In the genomic region with DNA sequence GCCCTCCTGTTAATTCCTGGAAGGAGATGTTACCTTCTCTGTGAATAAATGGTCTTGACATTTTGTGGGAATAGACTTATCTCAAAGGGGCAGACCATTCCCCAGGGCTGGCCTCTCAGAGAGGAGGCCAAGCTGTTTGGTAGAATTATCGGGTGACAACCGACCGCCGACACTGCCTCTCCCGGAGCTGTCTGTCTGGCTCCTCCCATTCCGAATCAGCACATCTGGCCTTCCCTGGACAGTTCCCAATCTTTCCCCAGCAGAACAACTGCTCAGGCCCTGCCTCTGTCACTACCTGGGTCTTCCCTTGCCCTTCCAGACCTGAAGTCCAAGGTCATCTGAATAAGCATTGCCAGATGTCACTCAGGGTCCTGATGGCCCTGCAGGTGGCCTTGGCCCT, we compare ENCODE assay signal across 15 mouse cellular contexts.
"Had no signal": no experiment of that assay in that cellular context is flagged by ENCODE, and none has a peak within 500 bp of the region (broad histone marks: within the 10 kb centered on the region; RNA-seq: fewer than 3 reads in every experiment).

No protein-coding gene starts in this region.

- H3K9ac ChIP-seq: limb, embryonic 13.5 days; midbrain, embryonic 12.5 days; neural tube, embryonic 13.5 days had no signal

- H3K36me3 ChIP-seq: limb, embryonic 13.5 days; midbrain, embryonic 12.5 days; neural tube, embryonic 13.5 days had no signal

- H3K9me3 ChIP-seq: limb, embryonic 13.5 days; midbrain, embryonic 12.5 days; neural tube, embryonic 13.5 days had no signal

- H3K27ac ChIP-seq: layer of hippocampus, adult 2 months; limb, embryonic 13.5 days; midbrain, embryonic 12.5 days; neural tube, embryonic 13.5 days had no signal

- ATAC-seq: midbrain, embryonic 16.5 days had no signal

- H3K4me2 ChIP-seq: limb, embryonic 13.5 days; midbrain, embryonic 12.5 days; neural tube, embryonic 13.5 days had no signal

- DNase-seq: kidney, adult 18-20 months; kidney, postnatal 10 days; kidney, postnatal 4 days; left cerebral cortex, postnatal 4 days; lung, postnatal 14 days; retina, postnatal 1 day; right cerebral cortex, postnatal 4 days; spleen, adult 18-20 months; thymus, adult 18-20 months; thymus, postnatal 25 days had no signal

- H3K4me3 ChIP-seq: layer of hippocampus, adult 2 months; limb, embryonic 13.5 days; midbrain, embryonic 12.5 days; neural tube, embryonic 13.5 days had no signal
